14 mouse cellular contexts compared by ENCODE assay signal in genomic region chr11:82712681-82713080, GRCm38 (mm10). TPM values are rescaled to one million over a fixed set of nuclear protein-coding genes. Genes with fewer than 3 reads are reported as not detected.
"Had no signal": no experiment of that assay in that cellular context is flagged by ENCODE, and none has a peak within 500 bp of the region (broad histone marks: within the 10 kb centered on the region; RNA-seq: fewer than 3 reads in every experiment).

No protein-coding gene starts in this region.

- H3K9ac ChIP-seq: liver, embryonic 14.5 days; midbrain, embryonic 13.5 days; neural tube, embryonic 15.5 days had no signal

- H3K4me1 ChIP-seq: midbrain, embryonic 13.5 days had no signal

- ATAC-seq: midbrain, embryonic 13.5 days had no signal

- H3K9me3 ChIP-seq: midbrain, embryonic 13.5 days; neural tube, embryonic 15.5 days had no signal

- H3K27ac ChIP-seq: layer of hippocampus, adult 2 months; liver, embryonic 14.5 days; midbrain, embryonic 13.5 days; neural tube, embryonic 15.5 days had no signal

- H3K36me3 ChIP-seq: midbrain, embryonic 13.5 days; neural tube, embryonic 15.5 days had no signal

- H3K27me3 ChIP-seq: midbrain, embryonic 13.5 days; neural tube, embryonic 15.5 days had no signal

- H3K4me2 ChIP-seq: midbrain, embryonic 13.5 days; neural tube, embryonic 15.5 days had no signal

- DNase-seq: kidney, adult 11 months; kidney, postnatal 10 days; kidney, postnatal 4 days; lung, adult 18-20 months; retina, postnatal 1 day; right cerebral cortex, postnatal 4 days; spleen, adult 18-20 months; thymus, adult 18-20 months; thymus, postnatal 14 days had no signal

- H3K4me3 ChIP-seq: layer of hippocampus, adult 2 months; midbrain, embryonic 13.5 days; neural tube, embryonic 15.5 days had no signal

RNA-seq across cellular contexts. Expression of gene Cct6b, which starts 51.4 kb away (rescaled TPM):
- total RNA-seq: left cerebral cortex, postnatal 10 days had no signal
